Mouse (Mus musculus) hindbrain, embryonic 10.5 days (tissue): Measurements from ENCODE around the gene Pde1a. TPM values are rescaled to one million over a fixed set of nuclear protein-coding genes. Genes with fewer than 3 reads are reported as not detected.

ENCODE experiments used
- DNase-seq: peaks from one replicate; pipeline ENCODE4 v3.0.0-alpha.2; 2017; ENCODE audit warnings: low spot score
- H3K27ac ChIP-seq: fragments of 300-500 bp; sonication (generic); 2 replicates; pipeline ENCODE4 v1.5.1; 2016; ENCODE audit warnings: mild to moderate bottlenecking, moderate library complexity
- H3K27me3 ChIP-seq: fragments of 300-500 bp; sonication (generic); 2 replicates; pipeline ENCODE4 v1.6.1; 2016; ENCODE audit warnings: mild to moderate bottlenecking; ENCODE audit not compliant: poor library complexity, insufficient read depth, severe bottlenecking
- H3K36me3 ChIP-seq: fragments of 300-500 bp; sonication (generic); 2 replicates; pipeline ENCODE4 v1.6.1; 2016; ENCODE audit warnings: mild to moderate bottlenecking, moderate library complexity
- H3K4me1 ChIP-seq: fragments of 300-500 bp; sonication (generic); replicated peaks from 2 replicates; pipeline ENCODE4 v1.6.1; 2016; ENCODE audit warnings: mild to moderate bottlenecking
- H3K4me3 ChIP-seq: fragments of 300-500 bp; sonication (generic); 2 replicates; pipeline ENCODE4 v1.5.1; 2016; ENCODE audit warnings: mild to moderate bottlenecking, moderate library complexity
- H3K9me3 ChIP-seq: fragments of 300-500 bp; sonication (generic); 2 replicates; pipeline ENCODE4 v1.6.1; 2016; ENCODE audit warnings: mild to moderate bottlenecking, moderate library complexity
- WGBS: fragments of 180-500 bp; shearing (Covaris S2); methylation state at CpG from one replicate; pipeline ENCODE4 v1.1.7; 2016; 5-methylcytosine and 5-hydroxymethylcytosine counted together
- polyA plus RNA-seq: library from polyadenylated mRNA; unstranded; fragments of >200 nt; fragmentation: Nextera tagmentation; extraction: Ambion mirVana; gene quantifications from 2 replicates; pipeline ENCODE4 v1.2.1, GENCODE M21; 2016

Gene Pde1a
- polyA plus RNA-seq, result 0.19 and 0.55 TPM in 2 replicates

- Histone ChIP-seq H3K9me3 (no peaks in the 10 kb centered on the region), H3K36me3 (no peaks in the 10 kb centered on the region), H3K27me3 (no peaks in the 10 kb centered on the region), H3K27ac (peak within 1 kb of the TSS; percentile 45), H3K4me3 (peak within 1 kb of the TSS; percentile 49), H3K4me1 (peaks cover 22% of the 10 kb centered on the region)
- peak; percentile 39 for DNase-seq
- 15% methylated on average over 21 of the region's 21 CpGs for WGBS
These were observed at the start of gene Pde1a for GRCm38 (mm10) chr2:80128861-80129698. Gene Pde1a, minus strand, starts transcription at chr2:80129458.

GRCm38 (mm10) chr2:80178608-80179280 is 49.5 kb upstream of the Pde1a start:
- no peak for DNase-seq
- Histone ChIP-seq H3K9me3 (no peaks in the 10 kb centered on the region), H3K36me3 (no peaks in the 10 kb centered on the region), H3K27ac (no peak overlapping the region), H3K4me1 (no peaks in the 10 kb centered on the region), H3K27me3 (no peaks in the 10 kb centered on the region), H3K4me3 (no peak overlapping the region)
- 73% methylated on average over 4 of the region's 4 CpGs for WGBS

- no peak overlapping the region for H3K27ac ChIP-seq
- no peaks in the 10 kb centered on the region for H3K9me3 ChIP-seq
- no peak overlapping the region for H3K4me3 ChIP-seq
- no peaks in the 10 kb centered on the region for H3K4me1 ChIP-seq
- no peak for DNase-seq
- no peaks in the 10 kb centered on the region for H3K36me3 ChIP-seq
- H3K27me3 ChIP-seq, result no peaks in the 10 kb centered on the region
- WGBS, result 86% methylated on average over 3 of the region's 3 CpGs
These were observed 48.9 kb upstream of the Pde1a start for GRCm38 (mm10) chr2:80178154-80178553.

GRCm38 (mm10) chr2:80168103-80168502 is 38.8 kb upstream of the Pde1a start:
- no peaks in the 10 kb centered on the region for H3K4me1 ChIP-seq
- no peaks in the 10 kb centered on the region for H3K36me3 ChIP-seq
- no peak for DNase-seq
- 86% methylated on average over 1 of the region's 1 CpGs for WGBS
- no peaks in the 10 kb centered on the region for H3K27me3 ChIP-seq
- no peak overlapping the region for H3K27ac ChIP-seq
- H3K4me3 ChIP-seq, result no peak overlapping the region
- H3K9me3 ChIP-seq, result no peaks in the 10 kb centered on the region

GRCm38 (mm10) chr2:80158784-80159183 is 29.5 kb upstream of the Pde1a start:
- no peaks in the 10 kb centered on the region for H3K36me3 ChIP-seq
- H3K4me1 ChIP-seq, result no peaks in the 10 kb centered on the region
- WGBS, result 90% methylated on average over 2 of the region's 2 CpGs
- H3K9me3 ChIP-seq, result no peaks in the 10 kb centered on the region
- H3K4me3 ChIP-seq, result no peak overlapping the region
- DNase-seq, result no peak
- H3K27me3 ChIP-seq, result no peaks in the 10 kb centered on the region
- H3K27ac ChIP-seq, result no peak overlapping the region

- Histone ChIP-seq H3K27ac (no peak overlapping the region), H3K4me3 (no peak overlapping the region), H3K4me1 (no peaks in the 10 kb centered on the region), H3K27me3 (no peaks in the 10 kb centered on the region), H3K36me3 (no peaks in the 10 kb centered on the region), H3K9me3 (no peaks in the 10 kb centered on the region)
- no peak for DNase-seq
- 88% methylated on average over 3 of the region's 3 CpGs for WGBS
These were observed 28.9 kb upstream of the Pde1a start for GRCm38 (mm10) chr2:80158196-80158595.

- no peaks in the 10 kb centered on the region for H3K4me1 ChIP-seq
- H3K27ac ChIP-seq, result no peak overlapping the region
- no peak overlapping the region for H3K4me3 ChIP-seq
- H3K9me3 ChIP-seq, result no peaks in the 10 kb centered on the region
- DNase-seq, result no peak
- H3K36me3 ChIP-seq, result no peaks in the 10 kb centered on the region
- 85% methylated on average over 6 of the region's 6 CpGs for WGBS
- no peaks in the 10 kb centered on the region for H3K27me3 ChIP-seq
These were observed 20.8 kb upstream of the Pde1a start for GRCm38 (mm10) chr2:80150019-80150418.

GRCm38 (mm10) chr2:80149332-80149731 is 20.1 kb upstream of the Pde1a start:
- WGBS, result 82% methylated on average over 3 of the region's 3 CpGs
- H3K36me3 ChIP-seq, result no peaks in the 10 kb centered on the region
- H3K27me3 ChIP-seq, result no peaks in the 10 kb centered on the region
- no peaks in the 10 kb centered on the region for H3K4me1 ChIP-seq
- no peak overlapping the region for H3K4me3 ChIP-seq
- no peak for DNase-seq
- no peak overlapping the region for H3K27ac ChIP-seq
- H3K9me3 ChIP-seq, result no peaks in the 10 kb centered on the region

GRCm38 (mm10) chr2:80135076-80135475 is 5.8 kb upstream of the Pde1a start:
- Histone ChIP-seq H3K4me3 (no peak overlapping the region), H3K27me3 (no peaks in the 10 kb centered on the region), H3K4me1 (no peaks in the 10 kb centered on the region), H3K27ac (no peak overlapping the region), H3K36me3 (no peaks in the 10 kb centered on the region), H3K9me3 (no peaks in the 10 kb centered on the region)
- DNase-seq, result no peak
- WGBS, result 82% methylated on average over 3 of the region's 3 CpGs

- peaks cover 14% of the 10 kb centered on the region for H3K4me1 ChIP-seq
- no peaks in the 10 kb centered on the region for H3K9me3 ChIP-seq
- no peaks in the 10 kb centered on the region for H3K36me3 ChIP-seq
- DNase-seq, result no peak
- no peak overlapping the region for H3K4me3 ChIP-seq
- H3K27me3 ChIP-seq, result no peaks in the 10 kb centered on the region
- WGBS, result 88% methylated on average over 3 of the region's 3 CpGs
- H3K27ac ChIP-seq, result no peak overlapping the region
These were observed 3.4 kb upstream of the Pde1a start for GRCm38 (mm10) chr2:80132677-80133076.

GRCm38 (mm10) chr2:80126663-80127062 is 2.6 kb downstream of the Pde1a start:
- peaks cover 22% of the 10 kb centered on the region for H3K4me1 ChIP-seq
- H3K36me3 ChIP-seq, result no peaks in the 10 kb centered on the region
- no peaks in the 10 kb centered on the region for H3K9me3 ChIP-seq
- H3K27me3 ChIP-seq, result no peaks in the 10 kb centered on the region
- no peak for DNase-seq
- H3K4me3 ChIP-seq, result no peak overlapping the region
- 22% methylated on average over 4 of the region's 4 CpGs for WGBS
- H3K27ac ChIP-seq, result no peak overlapping the region

- 90% methylated on average over 2 of the region's 2 CpGs for WGBS
- DNase-seq, result no peak
- Histone ChIP-seq H3K36me3 (no peaks in the 10 kb centered on the region), H3K27me3 (no peaks in the 10 kb centered on the region), H3K4me1 (no peaks in the 10 kb centered on the region), H3K9me3 (no peaks in the 10 kb centered on the region), H3K4me3 (no peak overlapping the region), H3K27ac (no peak overlapping the region)
These were observed 42.4 kb downstream of the Pde1a start for GRCm38 (mm10) chr2:80086891-80087290.

- DNase-seq, result no peak
- H3K4me3 ChIP-seq, result no peak overlapping the region
These were observed 49.0 kb downstream of the Pde1a start for GRCm38 (mm10) chr2:80080090-80080821.

More at GRCm38 (mm10) chr2:80080090-80080821, 49.0 kb downstream of the Pde1a start:
- H3K27ac ChIP-seq, result no peak overlapping the region
- no peaks in the 10 kb centered on the region for H3K9me3 ChIP-seq
- no peaks in the 10 kb centered on the region for H3K27me3 ChIP-seq
- WGBS, result 87% methylated on average over 9 of the region's 9 CpGs
- H3K36me3 ChIP-seq, result no peaks in the 10 kb centered on the region
- H3K4me1 ChIP-seq, result 0 out of 2 replicates have a peak, but pooled peaks cover 4% of the 10 kb centered on the region
